Mouse (Mus musculus) liver, adult 2 months (tissue): ENCODE results near the gene Mark3. TPM values are rescaled to one million over a fixed set of nuclear protein-coding genes. Genes with fewer than 3 reads are reported as not detected.
A peak's percentile ranks its signal among the peaks of the same experiment; 100 is the strongest.

Source experiments
- DNase-seq: peaks from one replicate; pipeline ENCODE4 v3.0.0-alpha.2; 2011; ENCODE audit warnings: low read depth, low spot score; ENCODE audit errors: extremely low read depth
- H3K27ac ChIP-seq: fragments of 200-500 bp; replicated peaks from 2 replicates; pipeline ENCODE4 v1.5.1; 2012; ENCODE audit warnings: low read depth, mild to moderate bottlenecking, control low read depth, inconsistent platforms, low read length; ENCODE audit not compliant: insufficient read depth
- H3K27me3 ChIP-seq: fragments of 200-500 bp; 2 replicates; pipeline ENCODE4 v1.6.1; 2012; ENCODE audit warnings: mild to moderate bottlenecking, moderate library complexity, low read length, inconsistent platforms; ENCODE audit not compliant: control insufficient read depth, insufficient read depth
- H3K36me3 ChIP-seq: fragments of 200-500 bp; 2 replicates; pipeline ENCODE4 v1.6.1; 2012; ENCODE audit warnings: low read length, inconsistent platforms; ENCODE audit not compliant: control insufficient read depth, insufficient read depth
- H3K4me1 ChIP-seq: fragments of 200-500 bp; 2 replicates; pipeline ENCODE4 v1.6.1; 2011; ENCODE audit warnings: low read length; ENCODE audit not compliant: control insufficient read depth, insufficient read depth
- H3K4me3 ChIP-seq: fragments of 200-500 bp; 2 replicates; pipeline ENCODE4 v1.5.1; 2011; ENCODE audit warnings: low read depth, mild to moderate bottlenecking, control low read depth, low read length, moderate library complexity; ENCODE audit not compliant: insufficient read depth
- H3K79me2 ChIP-seq: fragments of 200-500 bp; 2 replicates; pipeline ENCODE4 v1.6.1; 2012; ENCODE audit warnings: inconsistent platforms, mild to moderate bottlenecking, low read length, moderate library complexity; ENCODE audit not compliant: control insufficient read depth, insufficient read depth
- H3K9ac ChIP-seq: fragments of 200-500 bp; 2 replicates; pipeline ENCODE4 v1.6.1; 2012; ENCODE audit warnings: low read depth, mild to moderate bottlenecking, control low read depth, inconsistent platforms, low read length
- CTCF ChIP-seq: fragments of 200-500 bp; IDR thresholded peaks from 2 replicates; pipeline ENCODE4 v1.5.1; 2011; ENCODE audit warnings: low read depth, low read length, control low read depth
- POLR2A ChIP-seq: fragments of 200-500 bp; IDR thresholded peaks from 2 replicates; pipeline ENCODE4 v1.6.1; 2011; ENCODE audit warnings: low read length, control low read depth; ENCODE audit not compliant: insufficient read depth; ENCODE audit errors: extremely low read depth
- WGBS: fragments of 180-500 bp; shearing (Covaris S2); methylation state at CpG from one replicate; pipeline ENCODE4 v1.1.7; 2018; 5-methylcytosine and 5-hydroxymethylcytosine counted together
- polyA plus RNA-seq: library from polyadenylated mRNA; depleted of rRNA; stranded (reverse); fragments of >200 nt; gene quantifications from 2 replicates; pipeline ENCODE4 v1.2.3, GENCODE M21; 2012
- total RNA-seq: library from RNA; depleted of rRNA; stranded (reverse); fragments of >200 nt; gene quantifications from 2 replicates; pipeline ENCODE4 v1.2.3, GENCODE M21; 2014

Gene Mark3
- total and polyA plus RNA-seq, 2 experiments, result 15.9 to 30.9 TPM

GRCm38 (mm10) chr12:111697708-111698107 is 123.4 kb downstream of the Mark3 start:
- no peak overlapping the region for H3K27ac ChIP-seq
- 82% methylated on average over 4 of the region's 4 CpGs for WGBS
- H3K9ac ChIP-seq, result no peak overlapping the region

GRCm38 (mm10) chr12:111698346-111698913 is 124.1 kb downstream of the Mark3 start:
- 94% methylated on average over 6 of the region's 6 CpGs for WGBS
- Histone ChIP-seq H3K9ac (no peak overlapping the region), H3K36me3 (no peaks in the 10 kb centered on the region), H3K27me3 (no peaks in the 10 kb centered on the region), H3K79me2 (no peaks in the 10 kb centered on the region), H3K4me1 (no peaks in the 10 kb centered on the region), H3K4me3 (no peak overlapping the region), H3K27ac (no peak overlapping the region)
- TF ChIP-seq CTCF (no peak), POLR2A (no peak)
- DNase-seq, result no peak

More at GRCm38 (mm10) chr12:111697708-111698107, 123.4 kb downstream of the Mark3 start:
- TF ChIP-seq POLR2A (no peak), CTCF (no peak)
- DNase-seq, result no peak
- no peaks in the 10 kb centered on the region for H3K36me3 ChIP-seq
- H3K4me1 ChIP-seq, result no peaks in the 10 kb centered on the region
- H3K79me2 ChIP-seq, result no peaks in the 10 kb centered on the region
- H3K27me3 ChIP-seq, result no peaks in the 10 kb centered on the region
- no peak overlapping the region for H3K4me3 ChIP-seq

DNA sequence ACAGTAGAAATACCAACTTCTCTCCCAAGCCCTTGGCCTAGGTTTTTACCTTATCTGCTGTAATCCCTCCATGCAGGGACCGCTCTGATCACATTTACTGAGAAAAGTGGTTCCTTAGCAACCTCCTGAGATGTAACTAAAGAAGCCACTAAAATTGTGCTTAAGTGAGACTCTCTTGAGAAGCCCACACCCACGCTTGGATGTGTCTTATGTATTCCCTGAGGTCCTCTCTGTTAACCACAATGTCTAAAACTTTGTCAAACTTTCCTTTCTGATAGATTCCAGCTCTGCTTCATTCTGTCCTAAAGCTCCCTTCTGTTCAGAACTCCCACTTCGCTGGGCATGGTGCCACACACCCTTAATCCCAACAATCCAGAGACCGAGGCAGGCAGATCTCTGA is 125.2 kb downstream of the Mark3 start:
- Histone ChIP-seq H3K9ac (no peak overlapping the region), H3K4me3 (no peak overlapping the region), H3K36me3 (no peaks in the 10 kb centered on the region), H3K27me3 (no peaks in the 10 kb centered on the region), H3K4me1 (no peaks in the 10 kb centered on the region), H3K79me2 (no peaks in the 10 kb centered on the region), H3K27ac (no peak overlapping the region)
- WGBS, result 89% methylated on average over 4 of the region's 4 CpGs
- no peak for TF ChIP-seq CTCF
- TF ChIP-seq POLR2A, result no peak
- no peak for DNase-seq

DNA sequence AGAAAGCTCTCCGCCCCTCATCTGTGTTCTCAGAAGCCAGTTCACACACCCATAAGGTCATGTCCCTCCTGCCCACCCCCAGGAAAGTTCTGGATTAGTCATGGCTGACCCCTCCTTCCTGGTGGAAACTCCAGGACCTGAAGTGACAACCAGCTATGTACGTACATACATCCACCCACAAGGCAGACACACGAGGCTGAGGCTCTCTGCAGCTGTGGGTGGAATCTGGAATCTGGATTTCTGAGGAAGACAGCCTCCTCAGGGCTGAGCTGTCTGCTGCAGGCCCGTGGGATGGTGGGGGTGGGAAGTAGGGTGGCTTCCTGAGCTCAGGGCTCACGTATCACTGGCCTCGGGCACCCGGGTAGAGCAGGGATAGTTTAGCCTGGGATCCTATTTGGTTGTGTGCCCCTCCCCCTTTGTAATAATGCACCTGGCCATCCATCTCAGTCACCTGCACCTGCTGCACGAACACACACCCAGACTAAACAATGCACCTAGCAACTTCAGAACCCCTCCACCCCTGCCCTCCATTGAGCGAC is 126.7 kb downstream of the Mark3 start:
- Histone ChIP-seq H3K27ac (no peak overlapping the region), H3K79me2 (no peaks in the 10 kb centered on the region), H3K36me3 (no peaks in the 10 kb centered on the region), H3K9ac (no peak overlapping the region), H3K4me3 (no peak overlapping the region), H3K27me3 (no peaks in the 10 kb centered on the region), H3K4me1 (peaks cover 4% of the 10 kb centered on the region; the same call in 1 of the 2 replicates)
- no peak for DNase-seq
- WGBS, result 76% methylated on average over 9 of the region's 9 CpGs
- no peak for TF ChIP-seq CTCF
- TF ChIP-seq POLR2A, result no peak

DNA sequence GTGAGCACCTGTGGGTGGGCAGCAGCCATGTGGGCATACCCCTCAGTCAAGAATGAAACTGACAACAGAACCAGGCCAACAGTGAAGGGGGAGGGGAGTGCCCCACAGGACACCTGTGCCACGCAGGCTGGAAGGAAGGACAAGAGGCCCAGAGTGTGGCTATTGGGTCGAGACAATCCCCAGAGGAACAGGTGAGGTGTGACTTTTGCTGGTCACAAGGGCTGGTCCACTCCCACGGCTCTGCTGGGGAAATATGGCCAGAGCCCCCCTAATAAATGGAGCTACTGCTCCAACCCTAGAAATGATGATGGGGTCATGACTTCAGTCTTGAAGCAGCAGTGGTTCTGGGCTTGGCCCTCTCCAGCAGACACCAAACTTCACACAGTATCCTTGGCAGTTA is 129.0 kb downstream of the Mark3 start:
- Histone ChIP-seq H3K9ac (no peak overlapping the region), H3K27me3 (no peaks in the 10 kb centered on the region), H3K4me1 (peaks cover 4% of the 10 kb centered on the region; the same call in 1 of the 2 replicates), H3K79me2 (no peaks in the 10 kb centered on the region), H3K4me3 (no peak overlapping the region), H3K36me3 (no peaks in the 10 kb centered on the region), H3K27ac (no peak overlapping the region)
- no peak for TF ChIP-seq CTCF
- no peak for TF ChIP-seq POLR2A
- no peak for DNase-seq
- 76% methylated on average over 3 of the region's 3 CpGs for WGBS

- no peak for DNase-seq
- Histone ChIP-seq H3K27me3 (no peaks in the 10 kb centered on the region), H3K9ac (no peak overlapping the region), H3K36me3 (peaks cover 5% of the 10 kb centered on the region; the same call in 1 of the 2 replicates), H3K4me3 (no peak overlapping the region), H3K79me2 (no peaks in the 10 kb centered on the region), H3K4me1 (peaks cover 4% of the 10 kb centered on the region; the same call in 1 of the 2 replicates), H3K27ac (peak overlapping the region; percentile 25; the same call in 1 of the 2 replicates)
- WGBS, result 64% methylated on average over 9 of the region's 9 CpGs
- TF ChIP-seq CTCF, result no peak
- no peak for TF ChIP-seq POLR2A
Measured at GRCm38 (mm10) chr12:111704609-111705008, 130.3 kb downstream of the Mark3 start.
